Mouse (Mus musculus) cerebellum, adult 2 months (tissue): Measurements from ENCODE around the gene Npepl1. TPM values are rescaled to one million over a fixed set of nuclear protein-coding genes. Genes with fewer than 3 reads are reported as not detected.

ENCODE experiments used
- DNase-seq, 2 experiments: peaks; one replicate each; pipeline ENCODE4 v3.0.0; 2021
- H3K27ac ChIP-seq: fragments of 200-500 bp; 2 replicates; pipeline ENCODE4 v1.5.1; 2012; ENCODE audit warnings: low read length, control low read depth, inconsistent platforms; ENCODE audit not compliant: insufficient read depth
- H3K27me3 ChIP-seq: fragments of 200-500 bp; 2 replicates; pipeline ENCODE4 v1.6.1; 2012; ENCODE audit warnings: inconsistent platforms, mild to moderate bottlenecking, low read length, moderate library complexity; ENCODE audit not compliant: control insufficient read depth, insufficient read depth
- H3K4me1 ChIP-seq: fragments of 200-500 bp; 2 replicates; pipeline ENCODE4 v1.6.1; 2011; ENCODE audit warnings: low read length; ENCODE audit not compliant: control insufficient read depth, insufficient read depth
- H3K4me3 ChIP-seq: fragments of 200-500 bp; replicated peaks from 2 replicates; pipeline ENCODE3; 2011; ENCODE audit warnings: mild to moderate bottlenecking, low read depth, low read length, control low read depth; ENCODE audit not compliant: insufficient read depth
- CTCF ChIP-seq: fragments of 200-500 bp; IDR thresholded peaks from 2 replicates; pipeline ENCODE4 v1.5.1; 2011; ENCODE audit warnings: low read depth, mild to moderate bottlenecking, control low read depth, low read length, moderate library complexity, borderline replicate concordance; ENCODE audit not compliant: insufficient read depth
- POLR2A ChIP-seq: fragments of 200-500 bp; IDR thresholded peaks from 2 replicates; pipeline ENCODE4 v1.6.1; 2011; ENCODE audit warnings: low read length, control low read depth, borderline replicate concordance; ENCODE audit not compliant: insufficient read depth
- WGBS: fragments of 180-500 bp; shearing (Covaris S2); methylation state at CpG from one replicate; pipeline ENCODE4 v1.1.7; 2018; 5-methylcytosine and 5-hydroxymethylcytosine counted together
- polyA plus RNA-seq: library from polyadenylated mRNA; depleted of rRNA; stranded (reverse); fragments of >200 nt; gene quantifications from 2 replicates; pipeline ENCODE4 v1.2.3, GENCODE M21; 2012

The Npepl1 gene
- polyA plus RNA-seq, 1 experiment, result 44.3 TPM

DNA sequence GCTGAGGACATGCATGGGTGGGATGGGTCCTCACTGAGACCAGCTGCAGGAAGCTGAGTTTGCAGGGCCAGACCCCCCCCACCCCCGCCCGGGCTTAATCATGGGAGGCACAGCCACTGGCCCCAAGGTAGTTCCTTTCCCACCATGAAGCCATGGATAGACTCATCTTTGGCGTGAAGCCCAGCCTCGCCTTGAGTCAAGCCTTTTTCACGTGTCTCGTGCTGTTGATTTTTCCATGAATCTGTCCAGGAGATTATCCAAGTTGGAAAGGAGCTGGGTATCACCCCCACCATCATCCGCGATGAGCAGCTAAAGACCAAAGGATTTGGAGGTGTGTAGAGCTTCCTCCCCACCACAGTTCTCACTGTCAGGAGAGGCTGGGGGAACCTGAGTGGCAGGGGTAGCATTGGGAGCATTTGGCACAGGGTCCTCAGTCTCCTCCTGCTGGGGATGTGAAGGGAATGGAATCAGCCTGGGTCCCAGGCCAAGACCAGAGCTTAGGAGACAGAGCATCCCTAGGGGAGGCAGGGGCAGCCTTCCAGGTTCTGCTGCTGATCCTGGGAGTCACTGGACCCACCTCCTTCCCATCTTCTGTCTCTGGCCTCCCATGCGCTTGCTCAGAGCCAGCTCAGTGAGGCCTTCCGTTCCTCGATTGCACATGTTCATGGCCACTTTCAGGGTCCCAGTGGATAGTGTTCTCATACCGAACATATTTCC is 4.2 kb downstream of the Npepl1 start:
- Histone ChIP-seq H3K27me3 (no peaks in the 10 kb centered on the region), H3K4me1 (no peaks in the 10 kb centered on the region; the same call in 1 of the 2 replicates), H3K4me3 (no peak overlapping the region), H3K27ac (no peak overlapping the region)
- no peak for TF ChIP-seq CTCF
- no peak for TF ChIP-seq POLR2A
- 42% methylated on average over 12 of the region's 12 CpGs for WGBS
- no peak for DNase-seq

DNA sequence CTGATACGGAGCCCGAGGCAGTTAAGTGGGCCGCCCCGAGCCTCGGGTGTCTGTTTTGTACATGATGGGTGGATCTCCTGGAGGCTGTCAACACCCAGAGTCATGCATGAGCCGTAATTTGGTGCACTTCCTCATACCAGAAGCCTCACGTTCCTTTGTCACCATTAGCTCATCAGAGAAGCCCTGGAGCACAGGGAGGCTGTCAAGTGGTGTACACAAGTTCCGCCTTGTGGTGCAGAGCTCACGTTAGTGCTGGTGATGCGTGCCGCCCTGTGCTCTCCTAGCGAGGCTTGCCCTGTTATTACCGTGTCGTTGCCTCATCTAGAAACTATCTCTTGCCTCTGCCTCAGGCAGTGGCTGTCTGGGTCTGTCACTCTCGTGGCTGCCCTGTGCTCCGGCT is 6.8 kb downstream of the Npepl1 start:
- Histone ChIP-seq H3K27me3 (no peaks in the 10 kb centered on the region), H3K4me1 (no peaks in the 10 kb centered on the region; the same call in 1 of the 2 replicates), H3K4me3 (no peak overlapping the region), H3K27ac (no peak overlapping the region)
- DNase-seq, result no peak
- TF ChIP-seq CTCF (no peak), POLR2A (no peak)
- 81% methylated on average over 16 of the region's 16 CpGs for WGBS

DNA sequence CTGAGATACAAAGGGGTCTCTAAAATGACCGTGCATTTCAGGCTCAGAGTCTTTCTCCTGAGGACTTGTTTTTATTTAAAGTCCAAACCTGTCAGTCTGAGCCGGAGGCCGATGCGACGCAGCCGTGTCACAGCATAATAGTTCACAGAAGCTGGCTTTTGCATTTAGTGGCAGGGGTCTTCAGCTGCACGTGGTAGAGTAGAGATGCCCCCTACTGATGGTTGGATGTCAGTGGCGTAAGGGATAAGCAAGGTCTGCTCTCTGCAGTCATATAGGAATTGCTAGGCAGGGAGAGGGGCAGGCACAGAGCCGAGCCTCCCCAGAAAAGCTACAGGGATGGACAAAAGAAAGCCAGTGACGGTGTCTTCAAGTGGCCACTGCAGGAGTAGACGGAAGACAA is 8.0 kb downstream of the Npepl1 start:
- H3K4me3 ChIP-seq, result no peak overlapping the region
- TF ChIP-seq CTCF (no peak), POLR2A (no peak)
- no peak overlapping the region for H3K27ac ChIP-seq
- H3K27me3 ChIP-seq, result no peaks in the 10 kb centered on the region
- H3K4me1 ChIP-seq, result no peaks in the 10 kb centered on the region; the same call in 1 of the 2 replicates
- DNase-seq, result no peak
- WGBS, result 54% methylated on average over 11 of the region's 11 CpGs

DNA sequence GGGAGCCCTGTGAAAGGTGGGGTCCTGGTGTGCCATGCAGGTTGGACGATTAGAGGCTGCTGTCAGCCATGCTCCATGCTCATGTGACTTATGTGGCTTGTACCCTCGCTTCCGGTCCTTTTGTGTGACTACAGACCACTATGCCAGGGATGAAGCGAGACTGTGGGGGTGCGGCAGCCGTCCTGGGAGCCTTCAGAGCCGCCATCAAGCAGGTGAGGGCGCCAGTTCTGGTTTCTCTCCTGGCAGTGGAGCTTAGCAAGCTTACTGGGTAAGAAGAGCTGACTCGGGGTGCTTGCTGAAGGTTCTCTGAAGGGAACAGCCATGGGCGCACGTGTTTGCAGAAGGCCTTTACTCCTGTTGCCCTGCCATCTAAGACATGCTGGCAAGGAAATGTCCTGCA is 9.1 kb downstream of the Npepl1 start:
- no peak for TF ChIP-seq CTCF
- Histone ChIP-seq H3K27ac (no peak overlapping the region), H3K4me3 (no peak overlapping the region), H3K4me1 (no peaks in the 10 kb centered on the region), H3K27me3 (no peaks in the 10 kb centered on the region)
- DNase-seq, result no peak
- 92% methylated on average over 11 of the region's 11 CpGs for WGBS

DNA sequence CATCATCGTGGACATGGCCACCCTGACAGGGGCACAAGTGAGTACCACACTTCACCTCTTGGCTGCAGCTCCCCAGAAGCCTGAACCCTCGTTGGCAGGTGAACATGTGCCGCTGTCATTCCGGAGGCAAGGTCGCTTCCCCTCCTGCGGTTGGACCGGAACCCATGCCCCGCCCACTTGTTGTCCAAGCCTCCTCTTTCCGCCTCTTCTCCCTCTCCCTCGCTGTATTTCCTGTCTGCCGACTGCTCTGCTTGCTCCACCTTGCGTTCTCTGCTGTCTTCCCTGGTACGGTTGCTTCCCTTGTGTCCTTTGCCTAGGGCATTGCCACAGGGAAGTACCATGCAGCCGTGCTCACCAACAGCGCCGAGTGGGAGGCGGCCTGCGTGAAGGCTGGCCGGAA is 10.5 kb downstream of the Npepl1 start:
- Histone ChIP-seq H3K27me3 (no peaks in the 10 kb centered on the region), H3K27ac (no peak overlapping the region), H3K4me1 (no peaks in the 10 kb centered on the region), H3K4me3 (no peak overlapping the region)
- no peak for DNase-seq
- no peak for TF ChIP-seq CTCF
- WGBS, result 90% methylated on average over 19 of the region's 19 CpGs

DNA sequence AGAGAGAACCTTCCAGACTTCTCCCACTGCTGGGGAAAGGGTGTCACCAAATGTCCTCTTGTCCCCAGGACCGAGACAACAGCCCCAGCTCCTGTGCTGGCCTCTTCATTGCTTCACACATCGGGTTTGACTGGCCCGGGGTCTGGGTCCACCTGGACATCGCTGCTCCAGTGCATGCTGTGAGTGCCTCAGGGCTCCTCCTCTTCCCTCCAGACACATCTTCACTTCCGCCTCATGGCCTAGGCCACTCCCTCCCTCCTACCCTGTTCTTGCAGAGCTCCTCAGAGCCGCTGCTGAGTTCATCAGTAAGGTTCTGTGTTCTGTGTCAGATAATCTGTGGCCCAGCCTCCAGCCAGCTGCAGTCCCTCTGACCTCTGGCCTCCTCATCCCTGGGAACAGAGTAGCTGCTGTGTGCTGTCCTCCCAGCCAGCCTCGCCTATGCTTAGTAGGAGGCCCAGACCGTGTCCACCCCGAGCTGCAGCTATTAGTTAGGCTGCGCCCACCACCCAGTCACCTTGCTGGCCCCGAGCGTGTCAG is 11.3 kb downstream of the Npepl1 start:
- TF ChIP-seq CTCF (no peak), POLR2A (no peak)
- Histone ChIP-seq H3K4me3 (no peak overlapping the region), H3K27ac (no peak overlapping the region), H3K27me3 (no peaks in the 10 kb centered on the region), H3K4me1 (no peaks in the 10 kb centered on the region)
- no peak for DNase-seq
- WGBS, result 82% methylated on average over 12 of the region's 12 CpGs

DNA sequence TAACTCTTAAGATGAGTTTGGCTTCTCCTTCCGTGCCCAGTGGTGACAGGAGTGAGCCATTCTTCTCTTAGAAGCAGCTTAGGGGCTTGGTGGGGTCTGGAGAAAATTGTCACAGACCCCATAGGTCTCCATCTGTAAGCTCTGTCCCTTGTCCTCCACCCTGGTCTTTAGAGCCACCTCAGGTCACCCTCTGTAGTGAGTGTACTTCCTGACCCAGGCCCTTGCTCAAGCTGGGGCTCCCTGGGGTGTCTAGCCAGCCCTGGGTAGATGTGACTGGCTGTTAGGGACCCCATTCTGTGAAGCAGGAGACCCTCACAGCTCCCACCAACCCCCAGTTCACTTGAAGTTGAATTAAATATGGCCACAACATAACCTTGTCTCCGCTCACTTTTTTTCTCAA is 12.2 kb downstream of the Npepl1 start:
- DNase-seq, result no peak
- no peaks in the 10 kb centered on the region for H3K27me3 ChIP-seq
- 97% methylated on average over 2 of the region's 2 CpGs for WGBS
- H3K4me1 ChIP-seq, result no peaks in the 10 kb centered on the region
- H3K27ac ChIP-seq, result no peak overlapping the region
- no peak overlapping the region for H3K4me3 ChIP-seq
- TF ChIP-seq POLR2A (no peak), CTCF (no peak)

DNA sequence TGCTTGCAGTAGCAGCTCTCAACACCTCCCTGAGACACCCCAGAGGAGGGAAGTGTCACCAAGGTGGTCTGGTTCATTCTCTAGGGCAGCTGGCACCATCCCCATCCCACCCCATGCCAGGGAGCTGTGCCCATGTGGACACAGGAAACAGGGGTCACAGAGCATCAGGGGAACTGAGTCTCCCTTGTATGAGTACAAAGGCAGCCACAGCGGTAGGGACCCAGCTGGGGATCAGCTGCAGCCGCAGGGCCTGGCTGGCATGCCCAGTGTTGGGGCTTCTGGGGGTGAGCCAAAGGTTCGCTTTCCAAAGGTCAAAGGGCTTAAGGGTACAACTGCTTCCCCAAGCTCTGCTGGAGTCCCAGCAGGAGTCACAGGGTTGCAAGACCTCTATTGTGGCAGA is 13.6 kb downstream of the Npepl1 start:
- Histone ChIP-seq H3K4me1 (no peaks in the 10 kb centered on the region), H3K4me3 (no peak overlapping the region), H3K27me3 (no peaks in the 10 kb centered on the region), H3K27ac (no peak overlapping the region)
- 44% methylated on average over 3 of the region's 3 CpGs for WGBS
- no peak for DNase-seq
- no peak for TF ChIP-seq CTCF
- TF ChIP-seq POLR2A, result no peak
